Comparison of ENCODE assay signal across 10 mouse cellular contexts in genomic region chr11:72435694-72436045, GRCm38 (mm10). TPM values are rescaled to one million over a fixed set of nuclear protein-coding genes. Genes with fewer than 3 reads are reported as not detected.
DNase-seq lines count a peak whose midpoint lies in the region; ATAC-seq and TF ChIP-seq lines count a peak whose summit lies in the region.
"Had no signal": no experiment of that assay in that cellular context is flagged by ENCODE, and none has a peak within 500 bp of the region (broad histone marks: within the 10 kb centered on the region; RNA-seq: fewer than 3 reads in every experiment).

No protein-coding gene starts in this region.

- H3K9ac ChIP-seq in heart, embryonic 14.5 days (ENCODE audit: low read length) = no peak overlapping the region
- no peak overlapping the region for H3K9ac ChIP-seq in heart, postnatal 0 days (replicated peaks; ENCODE audit: low read depth, low read length)
- H3K9ac ChIP-seq: liver, embryonic 13.5 days had no signal

- TF ChIP-seq CTCF in heart, postnatal 0 days (IDR thresholded peaks at IDR 0.05; ENCODE audit: low read depth) = no peak

- H3K4me3 ChIP-seq in heart, embryonic 14.5 days (ENCODE audit: control insufficient read depth in 1 of 2, insufficient read depth in 1 of 2, low read depth in 1 of 2, low read length in 2 of 2) = no peak overlapping the region
- H3K4me3 ChIP-seq in heart, postnatal 0 days (ENCODE audit: low read depth, low read length) = no peak overlapping the region
- H3K4me3 ChIP-seq in forebrain, embryonic 10.5 days = no peak overlapping the region
- H3K4me3 ChIP-seq: liver, embryonic 13.5 days had no signal

- no peak for TF ChIP-seq EP300 in heart, postnatal 0 days (IDR thresholded peaks at IDR 0.05; ENCODE audit: low read depth)

- no peaks in the 10 kb centered on the region for H3K36me3 ChIP-seq in heart, embryonic 14.5 days (ENCODE audit: control insufficient read depth, insufficient read depth, low read length)
- no peaks in the 10 kb centered on the region for H3K36me3 ChIP-seq in heart, postnatal 0 days (replicated peaks; ENCODE audit: control insufficient read depth, insufficient read depth, low read length)
- no peaks in the 10 kb centered on the region for H3K36me3 ChIP-seq in forebrain, embryonic 10.5 days (replicated peaks)
- H3K36me3 ChIP-seq: liver, embryonic 13.5 days had no signal

- no peaks in the 10 kb centered on the region for H3K27me3 ChIP-seq in heart, embryonic 14.5 days (ENCODE audit: control insufficient read depth, insufficient read depth, low read length)
- H3K27me3 ChIP-seq in heart, postnatal 0 days (ENCODE audit: control insufficient read depth, insufficient read depth, low read length) = no peaks in the 10 kb centered on the region
- no peaks in the 10 kb centered on the region for H3K27me3 ChIP-seq in forebrain, embryonic 10.5 days (ENCODE audit: poor library complexity, severe bottlenecking)
- H3K27me3 ChIP-seq: liver, embryonic 13.5 days had no signal

- H3K9me3 ChIP-seq in heart, embryonic 14.5 days (ENCODE audit: control insufficient read depth, low read length) = no peaks in the 10 kb centered on the region
- H3K9me3 ChIP-seq in heart, postnatal 0 days (replicated peaks; ENCODE audit: control insufficient read depth, low read length) = no peaks in the 10 kb centered on the region
- H3K9me3 ChIP-seq in forebrain, embryonic 10.5 days = no peaks in the 10 kb centered on the region
- H3K9me3 ChIP-seq: liver, embryonic 13.5 days had no signal

- 18% methylated on average over 2 of the region's 2 CpGs for WGBS in heart, embryonic 14.5 days
- 13% methylated on average over 2 of the region's 2 CpGs for WGBS in heart, postnatal 0 days
- WGBS in forebrain, embryonic 10.5 days = 48% methylated on average over 2 of the region's 2 CpGs

- DNase-seq in heart, postnatal 25 days (ENCODE audit: low spot score) = no peak
- peak; percentile 69 for DNase-seq in NIH3T3 (ENCODE audit: low read depth)
- peak; percentile 66 for DNase-seq in heart, postnatal 0 days (ENCODE audit: low spot score)
- DNase-seq in kidney, postnatal 36 days = peak; percentile 77 to 88
- no peak for DNase-seq in forebrain, embryonic 10.5 days (ENCODE audit: extremely low spot score, low spot score)
- DNase-seq in spleen, postnatal 10 days (ENCODE audit: low spot score in 2 of 2) = no peak
- DNase-seq: liver, embryonic 13.5 days had no signal

- peak; percentile 37; the same call in 1 of the 2 replicates for ATAC-seq in heart, embryonic 14.5 days (ENCODE audit: insufficient number of reproducible peaks, insufficient read depth, low FRiP score, low read depth)
- peak; percentile 40 for ATAC-seq in heart, postnatal 0 days (ENCODE audit: insufficient read depth, low read depth)
- ATAC-seq in monocyte, adult 5-6 weeks (replicated peaks; ENCODE audit: insufficient number of reproducible peaks, low FRiP score, low TSS enrichment, poor library complexity, severe bottlenecking) = no peak

- H3K27ac ChIP-seq in heart, embryonic 14.5 days (replicated peaks in 1 of 2; ENCODE audit: control insufficient read depth in 1 of 2, insufficient read depth in 1 of 2, low read depth in 2 of 2, low read length in 2 of 2) = no peak overlapping the region
- H3K27ac ChIP-seq in heart, postnatal 0 days (ENCODE audit: low read depth) = no peak overlapping the region
- H3K27ac ChIP-seq in forebrain, embryonic 10.5 days = no peak overlapping the region
- H3K27ac ChIP-seq: liver, embryonic 13.5 days had no signal

- intact Hi-C loops in heart, postnatal 25 days (cut with DNase I) = no loop called here

- no peak overlapping the region for H3K4me2 ChIP-seq in heart, embryonic 14.5 days (ENCODE audit: low read length)
- H3K4me2 ChIP-seq in heart, postnatal 0 days (ENCODE audit: low read depth, low read length) = no peak overlapping the region
- H3K4me2 ChIP-seq: liver, embryonic 13.5 days had no signal

- H3K4me1 ChIP-seq in heart, embryonic 14.5 days (ENCODE audit: control insufficient read depth in 2 of 2, insufficient read depth in 2 of 2, low read length in 2 of 2) = peaks cover 7 to 8% of the 10 kb centered on the region in 2 experiments; a peak in 3 of 4 replicates
- H3K4me1 ChIP-seq in heart, postnatal 0 days (ENCODE audit: control insufficient read depth, insufficient read depth) = peaks cover 12% of the 10 kb centered on the region; the same call in 1 of the 2 replicates
- H3K4me1 ChIP-seq in forebrain, embryonic 10.5 days = peaks cover 20% of the 10 kb centered on the region

RNA-seq across cellular contexts. Expression of gene Ggt6, which starts 0.3 kb away (rescaled TPM):
- not detected in 2 replicates for polyA plus RNA-seq in heart, embryonic 14.5 days (2014; fragmentation: Nextera tagmentation; extraction: Ambion mirVana)
- total RNA-seq in heart, postnatal 25 days (2021) = under 1 TPM in 1 of 2 experiments, not detected in 1; 0.31 TPM
- total RNA-seq in heart, postnatal 0 days (2014; rRNA removed; ENCODE audit: low replicate concordance) = 5.3 TPM in 1 of 2 replicates, not detected in the other
- 0.05 TPM in 1 of 2 replicates, not detected in the other for polyA plus RNA-seq in heart, postnatal 0 days (2015; fragmentation: Nextera tagmentation; extraction: Ambion mirVana)
- not detected in 3 replicates for total RNA-seq in monocyte, adult 5-6 weeks (2017)
- not detected in 2 replicates for polyA plus RNA-seq in forebrain, embryonic 10.5 days (2016; fragmentation: Nextera tagmentation; extraction: Ambion mirVana)
- polyA plus RNA-seq: liver, embryonic 13.5 days; neural tube, embryonic 14.5 days had no signal

RNA-seq across cellular contexts. Expression of gene Mybbp1a, which starts 5.5 kb away (rescaled TPM):
- 61.9 and 64.7 TPM in 2 replicates for polyA plus RNA-seq in heart, embryonic 14.5 days (2014; fragmentation: Nextera tagmentation; extraction: Ambion mirVana)
- 10 to 100 TPM; 40.9 to 42.8 TPM for total RNA-seq in heart, postnatal 25 days (2021)
- 20.5 and 20.9 TPM in 2 replicates for total RNA-seq in heart, postnatal 0 days (2014; rRNA removed; ENCODE audit: low replicate concordance)
- polyA plus RNA-seq in heart, postnatal 0 days (2015; fragmentation: Nextera tagmentation; extraction: Ambion mirVana) = 41.3 and 42.1 TPM in 2 replicates
- 37.5 to 39.9 TPM (median 37.7 TPM) in 3 replicates for total RNA-seq in monocyte, adult 5-6 weeks (2017)
- 248 and 256 TPM in 2 replicates for polyA plus RNA-seq in forebrain, embryonic 10.5 days (2016; fragmentation: Nextera tagmentation; extraction: Ambion mirVana)

RNA-seq across cellular contexts. Expression of gene Smtnl2, which starts 24.2 kb away (rescaled TPM):
- 116 and 122 TPM in 2 replicates for polyA plus RNA-seq in heart, embryonic 14.5 days (2014; fragmentation: Nextera tagmentation; extraction: Ambion mirVana)
- total RNA-seq in heart, postnatal 25 days (2021) = 10 to 100 TPM; 19.0 to 21.6 TPM
- 88.5 and 93.0 TPM in 2 replicates for total RNA-seq in heart, postnatal 0 days (2014; rRNA removed; ENCODE audit: low replicate concordance)
- 72.9 and 79.2 TPM in 2 replicates for polyA plus RNA-seq in heart, postnatal 0 days (2015; fragmentation: Nextera tagmentation; extraction: Ambion mirVana)
- total RNA-seq in monocyte, adult 5-6 weeks (2017) = not detected in 3 replicates
- polyA plus RNA-seq in forebrain, embryonic 10.5 days (2016; fragmentation: Nextera tagmentation; extraction: Ambion mirVana) = 10.6 and 12.5 TPM in 2 replicates

RNA-seq across cellular contexts. Expression of gene Spns2, which starts 54.0 kb away (rescaled TPM):
- 3.3 and 3.7 TPM in 2 replicates for polyA plus RNA-seq in heart, embryonic 14.5 days (2014; fragmentation: Nextera tagmentation; extraction: Ambion mirVana)
- total RNA-seq in heart, postnatal 25 days (2021) = 10 to 100 TPM in 1 of 2 experiments, 1 to 10 TPM in 1; 9.2 to 12.9 TPM
- total RNA-seq in heart, postnatal 0 days (2014; rRNA removed; ENCODE audit: low replicate concordance) = 31.8 and 44.2 TPM in 2 replicates
- 2.4 and 2.9 TPM in 2 replicates for polyA plus RNA-seq in heart, postnatal 0 days (2015; fragmentation: Nextera tagmentation; extraction: Ambion mirVana)
- total RNA-seq in monocyte, adult 5-6 weeks (2017) = 1.4 to 3.2 TPM (median 1.4 TPM) in 3 replicates
- polyA plus RNA-seq in forebrain, embryonic 10.5 days (2016; fragmentation: Nextera tagmentation; extraction: Ambion mirVana) = 2.0 and 3.0 TPM in 2 replicates

Comparison
In these comparisons a context has a peak if more than half of its experiments do, and no peak if none do; other contexts are left out.
1. DNase-seq: peak in NIH3T3 (single experiment), heart, postnatal 0 days (single experiment) and kidney, postnatal 36 days (2 of 2); none in heart, postnatal 25 days (single experiment), forebrain, embryonic 10.5 days (single experiment) and spleen, postnatal 10 days (0 of 2).
2. RNA of gene Smtnl2, which starts 24.2 kb away (total RNA-seq): 88.5 to 93.0 TPM in heart, postnatal 0 days and 19.0 to 21.6 TPM in heart, postnatal 25 days; not detected in monocyte, adult 5-6 weeks; every median in the first group is over 10 times any median in the second.